Mouse (Mus musculus): ENCODE results near the gene Tmem176b.
"Not testable (repeated sequence)": the region's sequence is repeated elsewhere in the genome, so short reads cannot be mapped to it uniquely, and the experiment has no call there.

Tmem176b gene

DNA sequence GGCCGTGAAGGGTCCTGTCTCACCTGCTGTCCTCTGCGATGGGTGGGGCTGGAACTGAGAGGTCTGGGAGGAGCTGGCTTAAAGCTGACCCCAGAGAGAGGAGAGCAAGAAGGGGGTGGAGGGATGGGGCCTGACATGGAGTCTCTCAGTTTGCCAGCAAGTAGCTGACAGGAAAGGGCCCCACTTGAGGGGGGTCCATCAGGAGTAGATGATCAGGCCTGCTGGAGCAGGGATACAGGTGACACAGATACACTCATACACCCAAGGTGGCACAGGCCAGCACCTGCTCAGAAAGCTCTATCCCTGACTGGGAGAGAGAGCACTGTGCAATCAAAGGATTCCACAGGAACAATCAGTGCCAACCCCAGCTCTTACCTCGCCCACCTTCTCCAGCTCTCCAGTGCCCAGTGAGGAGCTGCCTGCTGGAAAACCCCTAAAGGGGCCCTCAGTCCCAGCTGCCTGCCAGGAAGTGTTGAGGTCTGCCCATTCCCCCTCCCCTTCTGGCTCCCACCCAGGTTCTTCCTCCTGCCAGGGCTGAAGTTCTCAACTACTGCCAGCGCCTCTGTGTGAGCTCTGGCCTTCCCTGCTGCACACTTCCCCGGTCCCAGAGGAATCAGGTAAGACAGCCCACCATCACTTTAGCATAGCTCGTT, at the start of gene Tmem176b:
Gene Tmem176b (minus strand): TSS at position 524 of the 653 bp plus-strand sequence.
- peak; percentile 95 to 98 for DNase-seq

DNA sequence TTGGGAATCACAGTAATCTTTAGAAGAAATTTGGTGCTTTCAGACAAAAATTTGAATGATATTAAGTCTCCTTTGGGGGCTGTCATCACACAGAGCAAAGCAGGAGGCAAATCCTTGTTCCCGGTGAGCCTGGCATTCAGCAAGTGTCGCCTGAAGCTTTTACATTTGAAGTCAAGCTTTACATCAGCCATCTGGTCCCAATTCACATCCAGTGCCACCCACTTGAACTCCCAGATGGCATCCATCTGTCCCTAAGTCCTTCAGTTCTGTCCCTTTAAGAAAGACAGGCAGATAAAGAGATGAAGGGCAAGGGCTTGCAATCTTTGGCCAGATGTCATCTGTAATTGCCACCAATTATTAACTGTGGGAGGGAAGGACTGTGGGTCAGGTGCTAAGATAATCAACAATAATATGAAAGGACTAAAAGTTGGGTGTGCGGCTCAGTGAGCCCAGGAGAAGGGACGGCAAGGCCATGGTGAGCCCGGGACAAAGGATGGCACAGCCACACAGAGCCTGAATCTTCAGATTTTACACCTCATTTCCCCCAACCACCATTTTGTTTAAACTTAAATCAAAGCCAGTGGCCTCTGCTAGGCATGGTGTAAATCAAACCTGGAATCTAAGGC, 35.3 kb upstream of the Tmem176b start:
- DNase-seq = peak in 1 of 2 experiments; percentile 32

- DNase-seq = no peak
Observed at GRCm38 (mm10) chr6:48875515-48875914, 34.2 kb upstream of the Tmem176b start.

- no peak for DNase-seq
Observed at GRCm38 (mm10) chr6:48874576-48874975, 33.3 kb upstream of the Tmem176b start.

DNA sequence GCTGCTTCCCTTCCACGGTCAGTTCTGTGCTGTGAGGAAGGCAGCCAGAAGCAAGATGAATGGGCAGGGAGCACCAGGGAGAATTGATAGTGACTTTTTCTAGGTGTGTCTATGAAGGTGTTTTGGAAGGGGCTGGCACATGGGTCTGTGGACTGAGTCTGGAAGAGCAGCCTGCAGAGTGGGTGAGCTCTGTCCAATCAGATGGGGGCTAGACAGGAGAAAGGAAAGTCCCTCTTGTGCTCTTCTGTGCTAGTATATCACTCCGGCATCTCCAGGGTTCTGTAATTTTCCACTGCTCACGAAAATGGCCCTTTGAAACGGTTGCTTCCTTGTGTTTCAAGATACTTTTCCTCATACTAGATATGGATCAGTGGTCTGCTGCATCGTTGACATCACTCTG, 31.3 kb upstream of the Tmem176b start, which contains the start of gene Aoc1:
Gene Aoc1 (plus strand): TSS at position 301 of the 400 bp plus-strand sequence.
- no peak for DNase-seq

DNA sequence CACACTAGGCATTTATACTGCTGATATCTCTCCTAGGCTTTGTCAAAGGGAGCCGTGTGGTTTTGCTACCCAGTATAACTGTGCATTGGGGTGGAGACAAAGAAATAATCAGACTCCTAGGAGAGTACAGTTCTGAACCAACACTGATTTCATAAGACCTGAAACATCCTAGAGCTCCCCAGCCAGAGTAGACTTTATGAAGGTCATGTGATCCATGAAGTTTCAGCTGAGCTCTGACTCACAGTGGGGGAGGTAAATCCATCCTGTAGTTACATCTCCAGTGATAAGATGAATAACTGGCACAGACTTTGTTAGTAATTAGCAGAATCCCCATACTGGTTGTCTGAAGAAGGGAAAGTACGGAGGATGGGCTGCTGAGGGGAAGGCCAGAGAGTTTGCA, 28.5 kb upstream of the Tmem176b start:
- no peak for DNase-seq

DNA sequence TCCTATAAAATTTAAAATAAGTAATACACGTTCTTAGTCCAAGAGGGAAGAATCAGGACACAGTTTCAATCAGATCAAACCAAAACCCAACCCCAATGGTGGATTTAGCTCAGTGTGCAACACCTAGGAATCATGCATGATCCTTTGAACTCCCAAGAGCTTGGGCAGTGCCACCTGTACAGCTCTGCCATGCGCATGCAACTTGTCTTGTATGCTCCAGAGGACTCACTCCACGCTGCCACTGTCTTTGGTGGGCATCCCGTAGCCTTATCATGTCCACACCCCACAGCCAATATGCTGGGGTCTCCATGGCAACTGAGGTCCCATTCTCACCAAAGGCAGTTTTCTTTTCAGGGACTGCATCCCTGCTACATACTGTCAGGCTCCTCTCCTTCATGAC, 25.9 kb upstream of the Tmem176b start:
- DNase-seq = no peak

DNA sequence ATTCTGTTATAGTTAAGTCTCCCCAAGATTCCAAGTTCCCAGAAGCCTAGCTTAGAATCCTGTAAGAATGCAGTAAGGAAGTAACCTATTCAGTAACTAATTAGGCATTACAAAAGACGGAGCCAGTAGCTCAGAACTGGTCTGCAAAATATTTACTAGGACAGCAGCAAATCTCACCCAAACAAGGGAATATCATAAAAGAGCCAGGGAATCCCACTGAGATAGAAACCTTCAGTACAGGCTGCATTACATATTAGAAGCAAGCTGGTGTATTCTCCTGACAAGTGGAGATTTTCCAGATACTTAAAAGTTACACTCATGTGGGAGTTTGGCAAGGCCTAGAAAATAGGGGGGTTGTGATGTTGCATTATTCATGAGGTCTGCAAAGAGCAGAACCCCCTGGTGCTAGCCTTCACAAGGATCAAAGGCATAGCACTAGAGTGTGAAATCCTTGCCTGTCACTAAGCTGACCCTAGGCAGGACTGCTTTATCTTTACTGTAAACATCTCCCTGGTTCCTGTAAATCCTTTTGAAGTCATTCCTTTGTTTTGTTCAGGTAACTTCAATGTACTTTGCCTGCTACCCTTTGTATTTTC, 25.2 kb upstream of the Tmem176b start:
- not testable (repeated sequence) for DNase-seq

GRCm38 (mm10) chr6:48865152-48865745, 24.0 kb upstream of the Tmem176b start:
- DNase-seq = no peak

DNA sequence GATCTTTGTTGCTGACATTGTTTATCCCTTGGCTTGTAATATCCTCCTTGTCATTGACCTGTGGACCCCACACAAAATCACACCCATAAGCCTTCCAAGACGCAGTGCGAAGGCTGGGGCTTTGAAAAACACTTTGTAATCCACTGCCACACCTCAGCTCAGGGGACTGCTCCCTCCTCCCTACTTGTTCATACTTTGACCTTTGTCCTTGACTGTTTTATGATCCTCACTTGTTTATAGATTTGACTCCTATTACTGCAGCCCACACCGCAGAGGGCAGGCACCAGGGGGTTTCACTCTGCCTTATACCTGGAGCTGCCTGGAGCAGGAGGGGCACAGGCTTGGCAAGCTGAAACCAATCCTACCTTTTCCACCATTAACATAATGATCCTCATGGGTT, 23.4 kb upstream of the Tmem176b start:
- no peak for DNase-seq

DNA sequence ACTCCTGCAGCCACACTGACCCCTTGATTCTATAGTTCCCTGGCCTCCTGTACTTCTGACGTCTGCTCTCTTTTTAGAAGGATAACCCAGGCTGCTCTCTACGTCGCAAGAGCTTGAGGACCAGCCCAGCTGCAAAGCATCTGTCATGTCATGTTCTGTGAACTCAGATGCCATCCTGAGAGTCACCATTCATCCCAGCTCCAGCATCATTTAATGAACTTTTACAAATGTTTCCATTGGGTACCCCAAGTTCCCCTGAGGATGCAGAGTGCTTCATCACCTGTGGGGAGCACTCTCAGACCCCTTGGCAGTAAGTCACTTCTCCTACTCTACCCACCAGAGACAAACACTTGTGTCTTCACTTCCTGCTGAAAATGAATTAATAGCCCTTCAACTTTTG, 22.9 kb upstream of the Tmem176b start:
- DNase-seq = no peak

DNA sequence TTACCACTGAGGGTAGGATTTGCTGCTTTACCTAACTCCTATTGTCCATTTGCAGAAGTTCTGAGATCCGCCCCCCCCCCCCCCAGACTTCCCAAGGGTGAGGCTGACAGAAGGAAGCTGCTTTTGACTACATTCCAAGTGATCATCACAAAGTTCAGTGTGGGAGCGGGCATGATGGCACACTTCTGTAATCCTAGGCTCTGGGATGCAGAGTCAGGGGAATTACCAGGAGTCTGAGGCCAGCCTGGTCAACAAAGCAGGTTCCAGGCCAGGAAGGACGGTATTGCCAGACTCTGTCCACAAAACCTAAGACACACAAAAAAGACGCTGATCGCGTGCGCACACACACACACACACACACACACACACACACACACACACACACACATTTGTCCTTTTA, 22.2 kb upstream of the Tmem176b start:
- DNase-seq = no peak

GRCm38 (mm10) chr6:48862816-48863215, 21.5 kb upstream of the Tmem176b start:
- DNase-seq = no peak

- peak; percentile 39 to 73 for DNase-seq
Observed at GRCm38 (mm10) chr6:48861616-48862280, 20.5 kb upstream of the Tmem176b start.

DNA sequence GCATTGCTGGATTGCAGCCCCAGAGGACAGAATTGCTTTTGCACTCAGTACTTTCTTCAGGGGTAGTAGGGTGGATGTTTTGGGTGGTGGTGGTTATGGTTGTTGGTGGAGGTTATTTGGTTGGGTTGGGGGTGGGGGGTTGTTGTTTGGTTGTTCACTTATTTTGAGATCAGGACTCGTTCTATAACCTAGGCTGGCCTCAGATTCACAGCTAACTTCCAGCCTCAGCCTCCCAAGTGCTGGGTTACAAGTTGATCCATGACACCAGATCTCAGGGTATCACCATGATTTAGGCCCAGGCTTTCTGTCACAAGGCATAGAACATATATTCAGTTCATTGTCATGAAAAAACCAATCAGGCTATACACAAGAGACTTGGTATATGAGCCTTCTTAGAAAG, 19.6 kb upstream of the Tmem176b start:
- no peak for DNase-seq

- peak; percentile 57 to 82 for DNase-seq
Observed at GRCm38 (mm10) chr6:48860130-48860815, 19.0 kb upstream of the Tmem176b start.

- no peak for DNase-seq
Observed at GRCm38 (mm10) chr6:48857613-48858302, 16.5 kb upstream of the Tmem176b start.

DNA sequence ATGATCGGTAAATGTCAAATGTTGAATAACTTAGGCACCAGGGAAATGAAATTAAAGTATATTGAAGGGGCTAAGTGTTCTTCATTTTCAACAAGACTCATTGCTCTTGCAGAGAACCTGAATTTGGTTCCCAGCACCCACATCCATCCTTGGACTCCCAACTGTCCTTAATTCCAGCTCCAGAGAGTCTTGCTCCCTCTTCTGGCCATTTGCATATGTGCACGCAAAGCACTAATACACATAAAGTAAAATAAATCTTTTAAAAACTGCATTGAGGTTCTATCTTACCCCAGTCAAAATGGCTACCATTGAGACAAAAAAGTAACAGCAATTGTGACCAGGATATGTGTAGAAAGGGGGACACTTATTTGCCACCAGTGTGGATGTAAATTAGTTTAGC, 12.9 kb upstream of the Tmem176b start:
- DNase-seq = no peak

DNA sequence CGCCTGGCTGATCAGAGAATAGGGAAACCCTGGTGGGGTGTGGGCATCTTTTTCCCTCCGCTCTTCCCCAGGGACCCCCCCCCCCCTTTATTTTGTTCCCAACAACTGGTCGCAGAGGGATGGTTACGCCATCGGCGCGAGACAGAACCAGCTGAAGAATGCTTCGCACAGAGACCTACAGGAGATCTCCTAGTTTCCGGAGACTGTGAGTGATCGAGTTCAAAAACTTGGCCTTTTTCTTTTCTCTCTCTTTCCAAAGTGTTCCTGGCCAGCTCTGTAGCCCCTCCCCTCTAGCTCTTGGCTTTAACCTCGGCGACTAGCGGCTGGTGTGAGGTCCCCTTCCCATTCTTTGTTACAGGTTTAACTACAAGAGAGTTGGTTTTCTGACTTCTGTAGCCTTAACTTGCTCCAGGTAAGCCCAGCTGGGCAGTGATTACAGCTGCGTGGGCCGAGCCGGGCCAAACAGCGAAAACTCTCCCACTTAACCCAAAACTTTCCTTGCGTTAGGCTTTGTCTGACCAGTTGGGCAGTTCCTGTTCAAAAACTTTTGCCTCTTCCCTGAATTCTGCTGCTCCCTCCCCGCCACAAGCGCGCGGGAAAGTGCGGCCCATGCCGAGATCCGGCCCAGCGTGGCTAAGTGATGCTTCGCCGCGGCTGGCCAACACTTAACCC, 10.7 kb upstream of the Tmem176b start:
- DNase-seq = no peak

- DNase-seq = no peak
Observed at GRCm38 (mm10) chr6:48845086-48845485, 3.8 kb upstream of the Tmem176b start.

DNA sequence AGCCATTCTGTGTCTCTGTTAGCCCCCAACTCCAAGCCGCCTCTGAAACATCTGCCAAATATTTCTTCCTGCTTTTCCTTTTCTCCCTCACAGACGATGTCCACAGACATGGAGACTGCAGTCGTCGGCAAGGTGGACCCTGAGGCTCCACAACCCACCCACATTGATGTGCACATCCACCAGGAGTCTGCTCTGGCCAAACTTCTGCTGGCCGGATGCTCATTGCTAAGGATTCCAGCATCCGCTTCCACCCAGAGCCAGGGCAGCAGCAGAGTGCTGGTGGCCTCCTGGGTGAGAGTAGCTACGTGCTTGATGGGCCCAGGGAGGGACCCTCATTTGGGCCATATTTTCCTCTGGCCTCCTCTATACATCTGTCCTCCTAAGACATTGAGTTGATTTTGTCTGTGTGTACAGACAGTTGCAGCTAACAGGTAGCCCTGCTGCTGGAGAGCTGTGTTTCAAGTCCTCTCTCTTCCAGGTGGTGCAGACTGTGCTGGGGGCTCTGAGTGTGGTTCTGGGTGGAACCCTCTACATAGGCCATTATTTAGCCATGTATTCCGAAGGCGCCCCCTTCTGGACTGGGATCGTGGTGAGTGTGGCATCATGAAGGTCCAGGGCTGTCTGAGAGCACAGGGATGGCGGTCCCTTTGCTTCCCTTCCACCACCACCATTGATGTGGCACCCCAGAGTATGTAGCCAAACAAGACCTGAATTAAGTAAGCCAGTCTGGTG, 981 bp upstream of the Tmem176b start:
- peak; percentile 46 to 65 for DNase-seq

Data from cerebellum, postnatal 14 days (tissue).